Mouse (Mus musculus): Measurements from ENCODE around the gene Zfp566. TPM values are rescaled to one million over a fixed set of nuclear protein-coding genes. Genes with fewer than 3 reads are reported as not detected.

The Zfp566 gene
- polyA plus RNA-seq, 1 experiment = 4.4 TPM

GRCm38 (mm10) chr7:30116076-30116475 is 25.7 kb upstream of the Zfp566 start:
- WGBS = 97% methylated on average over 5 of the region's 5 CpGs
- no peak overlapping the region for H3K27ac ChIP-seq (ENCODE audit: control insufficient read depth, insufficient read depth, low read length)
- no peak for DNase-seq
- H3K27me3 ChIP-seq (ENCODE audit: control insufficient read depth, insufficient read depth, low read length) = no peaks in the 10 kb centered on the region
- peaks cover 2% of the 10 kb centered on the region for H3K4me1 ChIP-seq (replicated peaks; ENCODE audit: control insufficient read depth, insufficient read depth, low read length)
- no peak for TF ChIP-seq POLR2A (IDR thresholded peaks at IDR 0.05; ENCODE audit: control insufficient read depth, extremely low read depth, insufficient read depth, low read length, poor library complexity)
- TF ChIP-seq CTCF (IDR thresholded peaks at IDR 0.05; ENCODE audit: borderline replicate concordance, control insufficient read depth, extremely low read depth, insufficient read depth, low read length, poor library complexity) = no peak
- no peak overlapping the region for H3K4me3 ChIP-seq (ENCODE audit: control insufficient read depth, insufficient read depth, low read length)
- no peaks in the 10 kb centered on the region for H3K36me3 ChIP-seq (ENCODE audit: control insufficient read depth, insufficient read depth, low read length)

DNA sequence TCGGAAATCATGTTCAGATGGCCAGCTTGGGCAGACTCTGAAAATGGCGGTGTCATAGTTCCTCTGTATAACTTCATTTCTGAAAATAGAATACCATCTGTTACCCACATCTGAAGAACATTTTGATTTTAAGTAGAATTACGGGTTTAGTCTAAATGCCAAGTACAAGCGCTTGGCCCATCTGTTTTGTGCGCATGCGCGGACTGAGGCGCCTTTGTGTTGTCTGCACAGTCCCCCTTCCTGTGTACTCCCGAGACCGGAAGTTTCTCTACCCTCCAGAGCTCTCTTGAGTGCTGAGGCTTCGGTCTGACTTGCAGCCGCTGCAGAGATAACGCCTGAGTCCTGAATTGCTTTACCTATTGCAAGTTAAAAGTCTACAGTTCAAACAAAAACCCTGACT is 9.0 kb upstream of the Zfp566 start:
- Histone ChIP-seq H3K27ac (ENCODE audit: control insufficient read depth, insufficient read depth, low read length) (peak overlapping the region; percentile 73), H3K4me1 (replicated peaks; ENCODE audit: control insufficient read depth, insufficient read depth, low read length) (peaks cover 17% of the 10 kb centered on the region), H3K4me3 (ENCODE audit: control insufficient read depth, insufficient read depth, low read length) (no peak overlapping the region), H3K36me3 (ENCODE audit: control insufficient read depth, insufficient read depth, low read length) (peaks cover 28% of the 10 kb centered on the region), H3K27me3 (ENCODE audit: control insufficient read depth, insufficient read depth, low read length) (no peaks in the 10 kb centered on the region)
- peak; percentile 74 for DNase-seq
- TF ChIP-seq CTCF (IDR thresholded peaks at IDR 0.05; ENCODE audit: borderline replicate concordance, control insufficient read depth, extremely low read depth, insufficient read depth, low read length, poor library complexity) (no peak), POLR2A (IDR thresholded peaks at IDR 0.05; ENCODE audit: control insufficient read depth, extremely low read depth, insufficient read depth, low read length, poor library complexity) (no peak)
- 60% methylated on average over 13 of the region's 13 CpGs for WGBS

- Histone ChIP-seq H3K27me3 (ENCODE audit: control insufficient read depth, insufficient read depth, low read length) (no peaks in the 10 kb centered on the region), H3K36me3 (ENCODE audit: control insufficient read depth, insufficient read depth, low read length) (peaks cover under 1% of the 10 kb centered on the region; the same call in 1 of the 2 replicates), H3K4me1 (replicated peaks; ENCODE audit: control insufficient read depth, insufficient read depth, low read length) (peaks cover 22% of the 10 kb centered on the region), H3K27ac (ENCODE audit: control insufficient read depth, insufficient read depth, low read length) (no peak overlapping the region), H3K4me3 (ENCODE audit: control insufficient read depth, insufficient read depth, low read length) (no peak overlapping the region)
- TF ChIP-seq CTCF (IDR thresholded peaks at IDR 0.05; ENCODE audit: borderline replicate concordance, control insufficient read depth, extremely low read depth, insufficient read depth, low read length, poor library complexity) (no peak), POLR2A (IDR thresholded peaks at IDR 0.05; ENCODE audit: control insufficient read depth, extremely low read depth, insufficient read depth, low read length, poor library complexity) (no peak)
- WGBS = 10% methylated on average over 5 of the region's 5 CpGs
- DNase-seq = no peak
Measured at GRCm38 (mm10) chr7:30095551-30096125, 5.3 kb upstream of the Zfp566 start.

GRCm38 (mm10) chr7:30094646-30095429 is 4.5 kb upstream of the Zfp566 start, which contains the start of gene Zfp260:
Gene Zfp260 (plus strand): TSS chr7:30094777.
- Histone ChIP-seq H3K27ac (ENCODE audit: control insufficient read depth, insufficient read depth, low read length) (peak within 1 kb of the TSS; percentile 90), H3K4me1 (replicated peaks; ENCODE audit: control insufficient read depth, insufficient read depth, low read length) (peaks cover 22% of the 10 kb centered on the region), H3K36me3 (ENCODE audit: control insufficient read depth, insufficient read depth, low read length) (no peaks in the 10 kb centered on the region), H3K4me3 (ENCODE audit: control insufficient read depth, insufficient read depth, low read length) (peak within 1 kb of the TSS; percentile 94), H3K27me3 (ENCODE audit: control insufficient read depth, insufficient read depth, low read length) (no peaks in the 10 kb centered on the region)
- under 1% methylated on average over 26 of the region's 26 CpGs for WGBS
- TF ChIP-seq POLR2A (IDR thresholded peaks at IDR 0.05; ENCODE audit: control insufficient read depth, extremely low read depth, insufficient read depth, low read length, poor library complexity) = peak; percentile 69
- TF ChIP-seq CTCF (IDR thresholded peaks at IDR 0.05; ENCODE audit: borderline replicate concordance, control insufficient read depth, extremely low read depth, insufficient read depth, low read length, poor library complexity) = peak; percentile 56; the same call in 1 of the 2 replicates
- DNase-seq = peak; percentile 89

DNA sequence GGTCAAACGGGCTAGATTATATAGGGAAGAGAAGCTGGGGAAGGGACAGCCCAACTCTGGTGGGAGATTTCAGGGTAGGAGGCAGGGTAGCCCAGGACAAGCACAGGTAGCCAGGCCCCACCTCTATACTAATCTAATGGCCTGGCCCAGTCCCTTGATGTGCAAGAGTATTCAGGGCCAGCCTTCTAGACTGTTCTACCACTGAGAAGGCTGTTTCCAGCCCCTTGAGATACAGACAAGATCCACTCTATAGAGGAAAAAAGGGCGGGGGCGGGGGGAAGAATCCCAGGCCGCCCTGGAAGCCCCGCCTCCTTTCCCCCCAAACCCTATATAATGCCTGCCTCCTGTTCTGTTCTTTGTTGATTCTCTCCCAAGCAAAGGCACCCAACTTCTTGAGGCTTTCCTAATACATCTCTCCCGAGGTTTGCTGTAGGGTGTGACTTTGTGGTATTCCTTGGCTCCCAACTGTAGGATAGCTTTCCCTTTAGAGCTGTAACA is 3.6 kb upstream of the Zfp566 start:
- no peaks in the 10 kb centered on the region for H3K27me3 ChIP-seq (ENCODE audit: control insufficient read depth, insufficient read depth, low read length)
- peaks cover 26% of the 10 kb centered on the region for H3K4me1 ChIP-seq (replicated peaks; ENCODE audit: control insufficient read depth, insufficient read depth, low read length)
- H3K27ac ChIP-seq (ENCODE audit: control insufficient read depth, insufficient read depth, low read length) = no peak overlapping the region
- 90% methylated on average over 6 of the region's 6 CpGs for WGBS
- TF ChIP-seq CTCF (IDR thresholded peaks at IDR 0.05; ENCODE audit: borderline replicate concordance, control insufficient read depth, extremely low read depth, insufficient read depth, low read length, poor library complexity) = no peak
- TF ChIP-seq POLR2A (IDR thresholded peaks at IDR 0.05; ENCODE audit: control insufficient read depth, extremely low read depth, insufficient read depth, low read length, poor library complexity) = no peak
- no peak overlapping the region for H3K4me3 ChIP-seq (ENCODE audit: control insufficient read depth, insufficient read depth, low read length)
- no peak for DNase-seq
- no peaks in the 10 kb centered on the region for H3K36me3 ChIP-seq (ENCODE audit: control insufficient read depth, insufficient read depth, low read length)

DNA sequence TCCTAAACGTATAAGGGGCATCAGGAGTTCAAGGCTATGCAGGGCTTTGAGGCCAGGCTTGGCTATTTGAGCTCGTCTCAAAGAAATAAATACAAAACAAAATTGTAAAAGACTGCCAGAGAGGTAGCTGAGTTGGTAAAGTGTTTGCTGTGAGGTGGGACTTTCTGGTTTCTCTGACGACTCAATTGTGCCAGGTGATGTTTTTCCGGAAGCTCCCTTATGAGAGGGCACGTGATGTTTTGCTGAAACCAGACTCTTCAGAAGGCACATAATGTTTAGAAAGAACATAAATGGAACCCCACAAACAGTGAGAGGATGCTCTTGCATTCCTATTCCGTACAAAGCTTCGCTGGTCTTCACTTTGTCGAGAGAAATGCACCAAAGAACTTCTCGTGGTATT is 2.3 kb upstream of the Zfp566 start:
- no peak for DNase-seq
- no peaks in the 10 kb centered on the region for H3K36me3 ChIP-seq (ENCODE audit: control insufficient read depth, insufficient read depth, low read length)
- peaks cover 20% of the 10 kb centered on the region for H3K4me1 ChIP-seq (replicated peaks; ENCODE audit: control insufficient read depth, insufficient read depth, low read length)
- WGBS = 94% methylated on average over 9 of the region's 9 CpGs
- H3K27me3 ChIP-seq (ENCODE audit: control insufficient read depth, insufficient read depth, low read length) = no peaks in the 10 kb centered on the region
- TF ChIP-seq POLR2A (IDR thresholded peaks at IDR 0.05; ENCODE audit: control insufficient read depth, extremely low read depth, insufficient read depth, low read length, poor library complexity) (no peak), CTCF (IDR thresholded peaks at IDR 0.05; ENCODE audit: borderline replicate concordance, control insufficient read depth, extremely low read depth, insufficient read depth, low read length, poor library complexity) (no peak)
- H3K27ac ChIP-seq (ENCODE audit: control insufficient read depth, insufficient read depth, low read length) = no peak overlapping the region
- no peak overlapping the region for H3K4me3 ChIP-seq (ENCODE audit: control insufficient read depth, insufficient read depth, low read length)
